In genomic region chr3:50826424-50826819, GRCm38 (mm10) we compare ENCODE assay signal across 24 mouse cellular contexts.
A peak's percentile ranks its signal among the peaks of the same experiment; 100 is the strongest.
DNase-seq lines count a peak whose midpoint lies in the region; ATAC-seq and TF ChIP-seq lines count a peak whose summit lies in the region.
"Had no signal": no experiment of that assay in that cellular context is flagged by ENCODE, and none has a peak within 500 bp of the region (broad histone marks: within the 10 kb centered on the region; RNA-seq: fewer than 3 reads in every experiment).

No protein-coding gene starts in this region.

- H3K9me3 ChIP-seq in forebrain, embryonic 10.5 days = no peaks in the 10 kb centered on the region
- H3K9me3 ChIP-seq in forebrain, embryonic 11.5 days (ENCODE audit: control insufficient read depth, low read length) = no peaks in the 10 kb centered on the region
- H3K9me3 ChIP-seq in hindbrain, embryonic 12.5 days (replicated peaks) = no peaks in the 10 kb centered on the region
- no peaks in the 10 kb centered on the region for H3K9me3 ChIP-seq in hindbrain, embryonic 16.5 days (ENCODE audit: control insufficient read depth, low read length)
- H3K9me3 ChIP-seq in embryonic facial prominence, embryonic 15.5 days (replicated peaks) = no peaks in the 10 kb centered on the region
- H3K9me3 ChIP-seq: G1E; heart, embryonic 10.5 days; heart, embryonic 15.5 days; liver, embryonic 12.5 days had no signal

- no peak overlapping the region for H3K9ac ChIP-seq in forebrain, embryonic 11.5 days (ENCODE audit: low read length)
- no peak overlapping the region for H3K9ac ChIP-seq in hindbrain, embryonic 12.5 days
- no peak overlapping the region for H3K9ac ChIP-seq in hindbrain, embryonic 16.5 days (ENCODE audit: low read depth, low read length)
- no peak overlapping the region for H3K9ac ChIP-seq in embryonic facial prominence, embryonic 15.5 days
- H3K9ac ChIP-seq: heart, embryonic 15.5 days; liver, embryonic 12.5 days; liver, postnatal 0 days had no signal

- WGBS in forebrain, embryonic 10.5 days = 69% methylated on average over 2 of the region's 2 CpGs
- WGBS in forebrain, embryonic 11.5 days = 69% methylated on average over 2 of the region's 2 CpGs
- WGBS in hindbrain, embryonic 12.5 days = 58% methylated on average over 2 of the region's 2 CpGs
- WGBS in hindbrain, embryonic 16.5 days = 53% methylated on average over 2 of the region's 2 CpGs
- 44% methylated on average over 2 of the region's 2 CpGs for WGBS in embryonic facial prominence, embryonic 15.5 days

- no peak for DNase-seq in forebrain, embryonic 10.5 days (ENCODE audit: extremely low spot score, low spot score)
- no peak for DNase-seq in forebrain, embryonic 11.5 days (ENCODE audit: low spot score)
- DNase-seq in brain, embryonic 14.5 days (ENCODE audit: low read depth) = peak; percentile 66
- no peak for DNase-seq in left cerebral cortex, postnatal 4 days
- DNase-seq: adrenal gland, adult 8-10 months; cerebellum, adult 8-10 months; cerebellum, postnatal 25 days; gastrocnemius, postnatal 10 days; kidney, adult 2 months; kidney, postnatal 36 days; liver, postnatal 0 days; lung, postnatal 36 days; spleen, adult 18-20 months; thymus, adult 18-20 months; thymus, postnatal 25 days had no signal

- H3K4me3 ChIP-seq in forebrain, embryonic 10.5 days = no peak overlapping the region
- no peak overlapping the region for H3K4me3 ChIP-seq in forebrain, embryonic 11.5 days (ENCODE audit: low read depth, low read length)
- no peak overlapping the region for H3K4me3 ChIP-seq in hindbrain, embryonic 12.5 days
- H3K4me3 ChIP-seq in hindbrain, embryonic 16.5 days (ENCODE audit: low read length) = no peak overlapping the region
- no peak overlapping the region for H3K4me3 ChIP-seq in embryonic facial prominence, embryonic 15.5 days (replicated peaks)
- H3K4me3 ChIP-seq: heart, embryonic 10.5 days; heart, embryonic 15.5 days; layer of hippocampus, adult 2 months; liver, embryonic 12.5 days had no signal

- no peak overlapping the region for H3K4me2 ChIP-seq in forebrain, embryonic 11.5 days (ENCODE audit: low read depth, low read length, severe bottlenecking)
- no peak overlapping the region for H3K4me2 ChIP-seq in hindbrain, embryonic 12.5 days (replicated peaks)
- H3K4me2 ChIP-seq in hindbrain, embryonic 16.5 days (ENCODE audit: low read length) = no peak overlapping the region
- no peak overlapping the region for H3K4me2 ChIP-seq in embryonic facial prominence, embryonic 15.5 days (replicated peaks)
- H3K4me2 ChIP-seq: heart, embryonic 15.5 days; liver, embryonic 12.5 days had no signal

- no peaks in the 10 kb centered on the region for H3K27me3 ChIP-seq in forebrain, embryonic 10.5 days (ENCODE audit: poor library complexity, severe bottlenecking)
- H3K27me3 ChIP-seq in forebrain, embryonic 11.5 days (ENCODE audit: control insufficient read depth, insufficient read depth, low read length) = no peaks in the 10 kb centered on the region
- no peaks in the 10 kb centered on the region for H3K27me3 ChIP-seq in hindbrain, embryonic 12.5 days
- no peaks in the 10 kb centered on the region for H3K27me3 ChIP-seq in hindbrain, embryonic 16.5 days (replicated peaks; ENCODE audit: control insufficient read depth, insufficient read depth, low read length)
- H3K27me3 ChIP-seq in embryonic facial prominence, embryonic 15.5 days = no peaks in the 10 kb centered on the region
- H3K27me3 ChIP-seq: heart, embryonic 15.5 days; liver, embryonic 12.5 days had no signal

- intact Hi-C loops in left cerebral cortex, postnatal 4 days (cut with DNase I) = no loop called here

- TF ChIP-seq CTCF in brain, embryonic 14.5 days (IDR thresholded peaks at IDR 0.05; ENCODE audit: borderline replicate concordance, extremely low read depth, insufficient read depth, insufficient read length) = no peak

- H3K27ac ChIP-seq in forebrain, embryonic 10.5 days = 0 out of 2 replicates have a peak overlapping the region, but pooled peaks have one; percentile 3
- H3K27ac ChIP-seq in forebrain, embryonic 11.5 days (ENCODE audit: low read depth, low read length) = no peak overlapping the region
- peak overlapping the region; percentile 57; the same call in 1 of the 2 replicates for H3K27ac ChIP-seq in hindbrain, embryonic 12.5 days
- no peak overlapping the region for H3K27ac ChIP-seq in hindbrain, embryonic 16.5 days (ENCODE audit: low read depth, low read length)
- peak overlapping the region; percentile 52; the same call in 1 of the 2 replicates for H3K27ac ChIP-seq in embryonic facial prominence, embryonic 15.5 days (replicated peaks)
- H3K27ac ChIP-seq: heart, embryonic 10.5 days; heart, embryonic 15.5 days; layer of hippocampus, adult 2 months; liver, embryonic 12.5 days had no signal

- no peaks in the 10 kb centered on the region for H3K36me3 ChIP-seq in forebrain, embryonic 10.5 days (replicated peaks)
- H3K36me3 ChIP-seq in forebrain, embryonic 11.5 days (ENCODE audit: control insufficient read depth, insufficient read depth, low read length) = no peaks in the 10 kb centered on the region
- H3K36me3 ChIP-seq in hindbrain, embryonic 12.5 days = no peaks in the 10 kb centered on the region
- H3K36me3 ChIP-seq in hindbrain, embryonic 16.5 days (ENCODE audit: control insufficient read depth, insufficient read depth, low read length) = no peaks in the 10 kb centered on the region
- no peaks in the 10 kb centered on the region for H3K36me3 ChIP-seq in embryonic facial prominence, embryonic 15.5 days
- H3K36me3 ChIP-seq: G1E; heart, embryonic 10.5 days; heart, embryonic 15.5 days; liver, embryonic 12.5 days had no signal

- TF ChIP-seq POLR2A in brain, embryonic 14.5 days (IDR thresholded peaks at IDR 0.05; ENCODE audit: borderline replicate concordance, extremely low read depth, insufficient read depth, insufficient read length, poor library complexity, severe bottlenecking) = no peak

- H3K4me1 ChIP-seq in forebrain, embryonic 10.5 days = peaks cover 7% of the 10 kb centered on the region; the same call in 1 of the 2 replicates
- H3K4me1 ChIP-seq in forebrain, embryonic 11.5 days (replicated peaks; ENCODE audit: control insufficient read depth, insufficient read depth, low read length) = no peaks in the 10 kb centered on the region
- H3K4me1 ChIP-seq in hindbrain, embryonic 12.5 days = 0 out of 2 replicates have a peak, but pooled peaks cover 2% of the 10 kb centered on the region
- H3K4me1 ChIP-seq in hindbrain, embryonic 16.5 days (ENCODE audit: control insufficient read depth, insufficient read depth, low read depth, low read length) = no peaks in the 10 kb centered on the region
- peaks cover 5% of the 10 kb centered on the region; the same call in 1 of the 2 replicates for H3K4me1 ChIP-seq in embryonic facial prominence, embryonic 15.5 days
- H3K4me1 ChIP-seq: liver, embryonic 12.5 days had no signal

- ATAC-seq in forebrain, embryonic 11.5 days (replicated peaks; ENCODE audit: low FRiP score) = no peak
- ATAC-seq in hindbrain, embryonic 12.5 days (ENCODE audit: low FRiP score) = no peak
- no peak for ATAC-seq in hindbrain, embryonic 16.5 days
- ATAC-seq in embryonic facial prominence, embryonic 15.5 days (ENCODE audit: insufficient number of reproducible peaks, low FRiP score, low TSS enrichment, low read depth) = no peak
- ATAC-seq in inflammation-experienced regulatory T-cells, adult 6 months = no peak
- ATAC-seq: liver, embryonic 12.5 days; liver, postnatal 0 days had no signal

Comparison
In these comparisons a context has a peak if more than half of its experiments do, and no peak if none do; other contexts are left out.
1. H3K27ac ChIP-seq: peak in forebrain, embryonic 10.5 days (single experiment), hindbrain, embryonic 12.5 days (single experiment) and embryonic facial prominence, embryonic 15.5 days (single experiment); none in forebrain, embryonic 11.5 days (single experiment) and hindbrain, embryonic 16.5 days (single experiment).